Mouse (Mus musculus) c-Kit-positive CD71-negative TER-119-negative erythroid progenitor cells, embryonic 14.5 days (primary cell): ENCODE measurements around the gene Amigo2.

ENCODE experiments used
- DNase-seq: peaks from one replicate; pipeline ENCODE4 v3.0.0-alpha.2; 2013; ENCODE audit warnings: low read depth

Gene Amigo2

DNA sequence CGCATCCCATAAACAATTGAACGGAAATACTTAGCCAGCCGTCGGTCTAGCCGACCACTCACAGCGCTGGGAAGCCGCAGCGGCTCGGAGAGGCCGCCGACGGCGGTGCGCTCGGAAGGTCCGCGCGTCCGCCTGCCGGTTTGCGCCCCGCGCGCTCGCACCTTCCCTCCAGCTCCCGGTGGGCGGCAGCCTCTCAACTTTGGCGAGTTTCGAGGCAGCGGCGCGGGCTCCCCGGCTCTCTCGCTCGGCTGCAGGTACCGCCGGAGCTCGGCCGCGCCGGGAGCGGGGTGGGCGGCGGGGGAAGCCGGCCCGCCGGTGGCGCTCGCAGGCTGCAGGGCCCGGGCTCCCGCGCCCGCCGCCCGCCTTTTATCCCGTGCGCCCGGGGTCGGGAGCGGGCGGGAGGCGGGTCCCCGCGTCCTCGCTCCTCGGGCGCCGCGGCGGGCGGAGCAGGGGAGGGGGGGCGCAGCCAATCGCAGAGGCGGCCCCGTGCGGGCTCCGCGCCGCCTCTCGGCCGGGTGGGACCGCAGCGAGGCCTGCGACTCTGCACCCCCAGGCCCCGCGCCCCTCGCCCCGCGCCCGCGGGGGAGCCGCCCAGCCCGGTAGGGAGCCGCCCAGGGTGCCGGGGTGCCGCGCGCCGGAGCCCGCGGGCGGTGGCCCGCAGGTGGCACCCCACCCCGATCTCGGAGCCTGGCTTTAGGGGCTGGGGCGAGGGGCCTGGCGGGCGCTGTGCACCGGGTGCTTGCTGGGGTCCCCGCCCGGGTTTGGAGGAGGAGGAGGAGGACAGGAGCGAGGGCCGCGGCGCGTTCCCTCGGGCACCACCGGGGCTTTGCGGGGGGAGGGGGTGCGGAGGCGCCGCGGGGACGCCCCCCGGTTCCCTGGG, at the start of gene Amigo2, which contains the start of gene Pced1b:
Gene Amigo2 (minus strand): TSS at position 377 of the 880 bp plus-strand sequence.
Gene Pced1b (plus strand): TSS at position 197 of the 880 bp plus-strand sequence.
- DNase-seq = no peak

DNA sequence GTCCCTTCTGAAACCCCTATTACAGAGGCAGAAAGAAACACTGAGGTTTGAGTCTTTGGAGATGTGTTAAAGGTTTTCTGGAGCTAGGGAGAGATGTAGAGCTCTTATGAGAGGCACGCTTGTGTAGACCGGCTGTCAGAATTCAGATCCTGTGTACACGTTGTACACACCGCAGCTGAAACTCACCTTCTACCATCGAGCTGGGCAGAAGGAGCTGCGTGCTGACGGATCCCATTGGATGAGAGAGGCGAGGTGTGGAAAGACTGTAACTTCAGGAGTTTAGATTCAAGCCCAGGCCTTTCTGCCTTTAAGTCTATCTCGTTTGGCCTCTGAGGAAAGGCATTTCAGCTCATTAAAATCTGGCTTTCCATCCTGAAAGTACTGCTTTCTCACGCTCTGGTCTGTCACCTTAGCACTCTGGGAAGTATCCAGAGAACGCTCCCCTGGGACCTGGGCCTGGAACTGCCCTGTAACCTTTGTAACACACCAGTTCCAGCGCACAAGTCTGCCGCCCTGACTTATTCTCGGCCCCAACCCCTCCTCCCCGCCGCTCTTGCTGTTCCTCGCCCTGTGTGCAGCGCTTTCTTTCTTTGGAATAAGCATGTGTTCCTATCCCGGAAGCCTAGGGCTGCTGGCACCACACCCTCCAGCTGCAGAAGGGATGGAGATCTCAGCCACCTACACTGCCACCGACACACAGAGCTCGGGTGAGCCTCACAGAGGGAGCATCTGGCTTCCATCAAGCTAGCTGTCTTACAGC, 44.4 kb upstream of the Amigo2 start:
- DNase-seq = no peak

DNA sequence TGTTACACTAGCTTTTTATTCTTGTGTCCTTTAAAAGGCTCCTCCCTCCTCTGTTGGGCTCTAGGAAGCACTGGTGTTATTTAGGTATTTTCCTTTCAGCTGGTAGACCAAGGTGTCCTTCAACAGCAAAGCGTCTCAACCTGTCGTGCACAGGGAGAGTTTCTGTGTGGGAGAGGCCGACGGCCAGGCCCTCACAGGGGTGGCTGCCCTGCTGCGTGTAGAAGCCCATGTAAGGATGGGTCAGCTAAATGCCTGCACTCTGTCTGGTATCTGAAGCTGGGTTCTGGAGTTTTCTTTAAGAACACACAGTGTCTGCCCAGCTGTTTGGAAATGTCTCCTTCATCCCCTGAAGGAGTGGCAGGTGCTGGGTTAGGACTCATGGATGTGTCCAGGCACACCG, 43.3 kb upstream of the Amigo2 start:
- DNase-seq = no peak

DNA sequence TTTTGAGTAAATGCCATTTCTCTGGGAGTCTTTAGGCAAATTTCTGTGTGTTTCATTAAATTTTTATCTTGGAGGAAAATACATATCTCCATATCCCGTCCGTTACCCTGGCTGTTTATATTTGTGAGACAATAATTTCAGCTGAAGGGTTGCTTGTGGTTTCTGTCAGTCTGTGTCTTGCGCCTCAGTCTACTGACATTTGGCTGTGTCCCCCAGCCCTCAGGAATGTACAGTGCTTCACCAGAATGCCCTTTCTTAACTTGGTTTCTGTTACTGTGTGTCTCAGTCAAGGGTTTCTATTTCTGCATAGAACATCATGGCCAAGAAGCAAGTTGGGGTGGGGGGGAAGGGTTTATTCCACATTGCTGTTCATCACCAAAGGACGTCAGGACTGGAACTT, 42.1 kb upstream of the Amigo2 start:
- no peak for DNase-seq

DNA sequence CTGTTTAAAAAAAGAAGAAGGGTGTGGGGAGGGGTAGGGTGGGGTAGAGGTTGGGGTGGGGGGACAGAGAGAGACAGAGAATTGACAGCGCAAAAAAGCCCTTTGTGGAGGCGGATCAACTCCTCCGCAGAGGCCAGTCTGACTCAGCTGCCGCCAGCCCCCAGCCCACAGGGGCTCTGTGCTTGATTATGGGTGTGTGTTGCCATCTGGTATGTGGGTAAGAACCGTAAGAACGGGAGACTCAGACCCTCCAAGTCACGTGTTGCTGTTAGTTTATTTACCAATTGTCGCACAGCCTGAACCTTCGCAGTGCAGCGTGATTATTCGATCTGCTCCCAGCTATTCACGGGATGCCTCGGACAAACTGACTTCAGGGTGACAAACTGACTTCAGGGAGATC, 41.6 kb upstream of the Amigo2 start:
- no peak for DNase-seq

DNA sequence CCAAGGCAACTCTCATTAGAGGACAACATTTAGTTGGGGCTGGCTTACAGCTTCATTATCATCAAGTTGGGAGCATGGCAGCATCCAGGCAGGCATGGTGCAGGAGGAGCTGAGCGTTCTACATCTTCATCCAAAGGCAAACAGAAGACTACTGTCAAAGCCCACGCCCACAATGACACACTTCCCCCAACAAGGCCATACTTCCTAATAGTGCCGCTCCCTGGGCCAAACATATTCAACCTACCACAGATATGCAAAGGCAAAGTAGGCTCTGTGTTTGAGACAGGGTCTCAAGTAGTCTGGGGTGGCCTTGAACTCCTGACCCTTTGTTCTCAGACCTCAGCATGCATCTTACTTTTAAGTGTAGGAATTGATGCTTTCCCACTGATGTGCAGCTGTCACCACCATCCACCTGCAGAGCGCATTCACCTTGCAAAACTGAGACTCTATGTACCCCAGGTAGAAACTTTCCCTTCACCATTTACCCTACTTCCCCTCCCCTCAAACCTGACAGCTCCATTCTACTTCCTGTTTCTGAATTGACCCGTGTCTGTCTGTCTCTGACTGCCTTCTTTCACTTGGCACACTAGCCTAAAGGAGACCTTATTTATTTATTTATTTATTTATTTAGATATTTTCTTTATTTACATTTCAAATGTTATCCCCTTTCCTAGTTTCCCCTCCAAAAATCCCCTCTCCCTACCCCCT, 40.5 kb upstream of the Amigo2 start:
- DNase-seq = no peak

DNA sequence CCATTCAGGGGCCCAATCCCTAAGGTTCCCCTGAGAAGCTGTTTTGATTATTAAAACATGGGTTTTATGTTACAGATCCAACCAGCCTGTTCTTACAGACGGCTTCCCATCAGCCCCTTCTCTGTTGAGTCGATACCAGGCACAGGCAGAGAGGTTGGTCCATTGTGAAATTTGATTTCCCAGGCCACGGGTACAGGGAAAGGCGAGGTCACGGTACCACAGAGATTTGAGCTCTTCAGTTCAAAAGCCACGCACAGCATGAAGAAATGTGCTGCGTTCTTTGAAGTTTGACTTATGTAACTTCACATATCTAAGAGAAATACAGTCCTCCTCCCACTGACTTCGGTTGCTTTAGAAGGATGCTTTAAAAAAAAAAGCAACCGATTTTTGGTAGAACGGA, 39.6 kb upstream of the Amigo2 start:
- no peak for DNase-seq

DNA sequence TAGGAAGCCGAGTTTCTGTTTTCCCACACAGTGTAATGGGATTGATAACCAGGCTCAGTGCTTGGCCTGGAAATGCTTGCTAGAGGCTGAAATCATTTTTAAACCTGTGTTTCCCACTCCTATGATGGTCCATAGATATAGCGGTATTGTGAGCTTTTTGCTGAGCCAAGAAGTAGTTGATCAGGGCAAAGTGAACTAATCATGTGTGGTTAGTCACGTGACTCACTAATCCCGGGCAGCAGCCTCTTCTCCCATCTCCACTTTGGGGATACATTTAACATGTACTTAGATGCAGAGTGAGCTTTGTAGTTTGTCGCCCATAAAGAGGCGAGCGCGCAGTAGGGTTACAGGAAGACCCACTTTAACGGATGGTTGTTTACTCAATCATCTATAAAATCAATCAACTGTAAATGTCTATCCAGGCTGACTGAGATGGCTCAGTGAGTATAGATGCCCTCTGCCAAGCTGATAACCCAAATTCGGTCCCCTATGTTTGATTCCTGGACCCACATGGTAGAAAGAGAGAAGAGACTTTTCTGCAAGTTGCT, 38.7 kb upstream of the Amigo2 start:
- no peak for DNase-seq

DNA sequence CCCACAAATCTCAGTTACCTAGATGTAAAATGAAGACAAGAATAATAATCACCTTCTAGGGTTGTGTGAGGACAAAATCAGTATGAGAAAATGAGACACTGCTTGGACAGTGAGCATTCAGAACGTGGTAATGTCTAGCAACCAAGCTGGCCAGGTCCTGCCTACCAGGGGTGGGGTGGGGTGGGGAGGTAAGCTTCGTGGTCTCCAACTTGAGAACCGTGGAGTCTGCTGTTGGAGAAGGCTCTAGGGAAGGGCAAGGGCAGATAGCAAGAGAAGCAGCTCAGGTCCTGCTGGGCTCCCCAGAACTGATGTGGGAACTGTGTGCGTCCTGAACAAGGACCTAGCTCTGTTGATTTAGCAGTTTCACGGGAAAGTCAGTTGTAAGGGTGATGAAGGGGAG, 37.1 kb upstream of the Amigo2 start:
- DNase-seq = no peak

DNA sequence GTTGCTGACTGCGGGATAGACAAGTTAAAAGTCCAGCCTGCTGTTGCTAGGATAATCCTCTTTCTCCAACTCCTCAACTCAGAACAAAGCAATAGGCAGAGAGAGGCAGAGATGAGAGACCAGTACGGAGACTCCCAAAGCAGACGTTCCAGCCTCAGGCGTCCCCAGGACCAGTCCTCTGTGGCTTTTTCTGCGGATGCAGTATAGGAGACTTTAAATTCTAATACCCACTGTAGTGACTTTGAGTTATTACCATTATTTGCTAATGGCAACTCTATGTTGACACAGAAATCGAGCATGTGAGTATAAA, 35.4 kb upstream of the Amigo2 start:
- no peak for DNase-seq

DNA sequence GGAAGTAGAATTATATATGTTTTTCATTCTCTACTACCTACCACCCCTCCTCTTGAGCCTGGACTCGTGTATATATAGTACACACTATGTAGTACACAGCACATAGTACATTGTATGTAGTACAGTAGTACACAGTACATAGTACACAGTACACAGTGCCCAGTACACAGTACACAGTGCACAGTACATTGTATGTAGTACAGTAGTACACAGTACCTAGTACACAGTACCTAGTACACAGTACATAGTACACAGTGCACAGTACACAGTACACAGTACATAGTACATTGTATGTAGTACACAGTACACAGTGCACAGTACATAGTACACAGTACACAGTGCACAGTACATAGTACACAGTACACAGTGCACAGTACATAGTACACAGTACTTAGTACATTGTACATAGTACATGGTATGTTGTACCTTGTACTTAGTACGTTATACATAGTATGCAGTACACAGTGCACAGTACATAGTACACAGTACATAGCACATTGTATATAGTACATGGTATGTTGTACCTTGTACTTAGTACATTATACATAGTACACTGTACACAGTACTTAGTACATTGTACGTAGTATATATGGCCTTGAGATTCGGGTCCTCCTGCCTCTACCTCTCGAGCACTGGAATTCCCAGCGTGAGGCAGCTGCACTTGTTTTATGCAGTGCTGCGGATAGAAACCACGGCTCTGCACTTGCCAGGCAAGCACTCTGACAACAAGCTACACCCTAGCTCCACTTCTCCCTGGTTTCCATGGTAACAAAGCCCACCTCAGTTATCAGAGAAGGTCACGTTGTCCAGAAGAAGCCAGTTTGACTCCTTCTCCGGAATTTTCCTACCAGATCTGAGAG, 34.9 kb upstream of the Amigo2 start:
- no peak for DNase-seq

DNA sequence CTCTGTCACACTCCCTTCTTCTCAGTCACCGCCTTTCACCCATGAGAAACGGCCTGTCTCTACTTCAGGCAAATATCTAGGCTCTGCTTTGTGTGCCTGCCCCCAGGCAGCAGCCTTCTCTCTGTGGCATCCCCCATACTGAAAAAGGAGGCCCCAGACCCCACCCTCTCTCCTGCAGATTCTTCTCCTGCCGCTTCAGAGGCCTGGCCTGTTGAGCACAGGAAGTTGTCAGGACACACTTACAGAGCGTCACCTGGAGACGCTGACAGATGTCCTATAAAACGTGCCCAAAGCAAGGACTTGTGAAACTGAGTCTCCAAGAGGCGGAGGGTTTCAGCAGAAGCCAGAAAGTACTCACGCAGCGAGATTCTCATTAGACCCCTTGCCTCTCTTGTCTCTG, 33.7 kb upstream of the Amigo2 start:
- DNase-seq = no peak

DNA sequence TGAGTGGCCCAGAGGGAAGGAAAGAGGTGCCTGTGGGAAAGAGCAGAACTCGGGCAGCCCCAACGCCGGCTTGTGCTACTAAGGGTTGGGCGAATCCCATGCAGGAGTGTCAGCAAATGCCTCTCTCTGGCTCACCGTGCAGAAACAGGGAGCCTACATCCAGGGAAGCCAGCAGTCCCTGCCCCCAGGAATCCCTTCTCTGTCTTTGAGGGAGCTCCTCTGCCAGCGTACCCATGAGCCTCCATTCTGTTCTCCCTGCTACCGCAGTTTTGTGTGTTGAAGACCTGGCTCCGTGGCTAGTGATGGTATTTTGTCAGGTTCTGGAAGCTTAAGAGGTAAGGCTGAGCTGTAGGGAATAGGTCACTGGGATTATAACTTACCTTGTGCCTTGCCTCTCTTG, 33.0 kb upstream of the Amigo2 start:
- DNase-seq = no peak

DNA sequence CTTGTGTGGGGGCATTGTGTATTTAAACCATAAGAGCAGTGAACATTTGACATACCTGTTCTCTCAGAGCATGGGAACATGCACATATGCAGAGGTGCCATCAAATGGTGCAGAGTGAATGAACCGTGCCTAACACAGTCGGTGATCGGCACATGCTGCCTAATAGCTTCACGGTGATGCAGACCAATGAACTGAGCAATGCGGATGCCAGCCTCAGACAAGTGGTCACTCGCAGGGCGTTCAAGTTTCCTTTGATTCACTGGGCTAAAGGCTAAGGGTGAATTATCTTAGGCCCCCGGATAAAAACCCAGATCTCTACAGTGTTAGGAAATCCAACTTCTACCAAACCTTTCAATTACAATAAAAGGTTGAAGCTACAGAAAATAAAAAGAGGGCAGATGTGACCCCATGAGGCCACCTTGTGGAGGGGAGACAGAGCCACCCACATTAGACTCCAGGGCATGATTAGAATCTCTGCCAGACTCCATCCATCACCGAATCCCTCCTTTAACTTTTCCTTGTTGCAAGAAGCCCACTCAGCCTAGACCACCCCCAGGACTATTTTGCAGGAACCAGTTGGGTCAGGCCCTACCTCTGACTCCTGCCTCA, 31.4 kb upstream of the Amigo2 start:
- DNase-seq = no peak

DNA sequence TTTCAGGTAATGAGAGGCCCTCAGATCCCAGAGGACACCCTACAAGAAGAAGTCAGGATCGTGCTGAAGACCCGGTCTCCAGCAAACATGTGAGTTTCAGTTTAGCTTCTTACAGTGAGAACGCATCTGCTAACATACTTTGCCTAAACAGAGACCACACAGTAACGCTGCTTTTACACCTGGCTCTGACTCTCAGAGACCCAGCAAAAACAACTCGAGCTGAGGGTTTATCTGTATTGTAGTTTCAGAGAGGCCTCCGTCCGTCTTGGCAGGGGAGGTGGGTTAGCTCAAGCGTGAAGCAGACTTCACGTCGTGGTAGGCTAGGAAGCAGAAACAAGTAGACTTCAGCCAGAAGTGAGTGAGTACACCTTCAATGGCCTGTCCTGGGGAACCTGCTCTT, 30.2 kb upstream of the Amigo2 start:
- DNase-seq = no peak

DNA sequence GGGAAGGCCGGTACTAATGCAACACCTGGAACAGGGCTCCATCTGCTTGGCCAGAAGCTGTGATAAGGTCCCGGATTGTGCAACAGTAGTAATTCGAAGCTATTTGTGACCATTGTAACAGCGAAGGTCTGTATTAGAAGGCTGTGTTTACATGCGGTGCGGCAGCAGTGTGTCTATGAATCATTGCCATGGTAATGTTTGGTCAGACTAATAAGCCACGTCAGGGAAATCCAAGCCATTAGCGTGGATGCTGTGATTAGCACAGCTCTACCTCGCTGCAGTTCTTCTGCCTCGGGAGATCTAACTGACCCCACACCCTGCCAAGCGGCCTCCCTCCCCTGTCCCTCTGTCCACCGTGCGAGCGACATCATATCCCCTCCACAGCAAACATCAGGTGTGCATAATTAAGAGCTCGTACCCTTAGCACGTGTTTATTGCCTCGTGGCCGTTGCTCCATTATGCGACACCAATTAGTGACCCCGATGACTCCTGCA, 29.6 kb upstream of the Amigo2 start:
- DNase-seq = no peak

DNA sequence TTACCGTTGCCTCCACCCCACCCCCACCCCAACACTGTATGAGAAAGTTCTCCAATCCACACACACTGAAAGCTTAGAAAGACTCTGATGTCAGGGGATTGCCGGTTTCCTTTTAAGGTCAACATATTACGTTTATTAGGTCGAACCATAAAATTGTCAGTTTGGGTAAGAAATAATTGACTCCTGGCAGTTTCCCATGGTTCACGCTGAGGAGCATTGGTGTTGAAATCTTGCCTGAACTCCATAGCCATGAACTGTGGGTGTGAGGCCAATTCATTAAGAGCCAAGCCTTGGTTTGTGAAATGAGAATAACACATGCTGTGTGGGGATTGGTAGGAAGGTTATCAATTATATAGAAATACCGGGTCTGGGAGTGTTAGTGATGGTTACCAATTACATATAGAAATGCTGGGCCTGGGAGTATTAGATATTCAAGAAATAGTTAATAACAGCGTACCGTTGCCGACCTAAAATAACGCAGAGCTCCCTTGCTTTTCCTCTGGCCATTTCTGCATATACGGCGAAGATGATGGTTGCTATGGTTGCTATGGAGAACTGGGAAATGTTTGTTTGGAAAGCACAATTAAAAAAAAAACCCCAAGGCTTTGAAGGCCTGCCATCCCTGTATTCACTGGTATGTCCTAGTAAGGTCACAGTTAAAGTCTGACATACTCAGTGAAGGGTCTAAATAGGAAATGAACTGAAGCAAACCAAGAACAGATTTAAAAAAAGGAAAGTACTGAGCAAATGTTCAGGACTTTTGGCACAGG, 28.7 kb upstream of the Amigo2 start:
- no peak for DNase-seq

DNA sequence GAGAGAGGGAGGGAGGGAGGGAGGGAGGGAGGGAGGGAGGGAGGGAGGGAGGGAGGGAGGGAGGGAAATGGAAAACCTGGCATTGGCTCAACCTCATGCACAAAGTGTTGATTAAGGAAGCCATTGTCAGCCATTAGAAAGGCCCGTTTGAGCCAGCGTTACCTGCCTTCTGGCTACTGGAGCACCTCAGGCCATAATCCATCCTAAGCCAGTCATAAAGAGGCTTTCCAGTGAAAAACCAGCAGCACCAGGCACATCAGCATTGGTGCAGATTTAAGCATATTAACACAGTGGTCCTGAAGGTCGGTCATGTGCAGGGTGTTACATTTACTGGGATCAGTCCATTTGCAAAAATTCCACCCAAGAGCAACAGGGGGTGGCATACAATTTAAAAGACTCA, 25.7 kb upstream of the Amigo2 start:
- no peak for DNase-seq

DNA sequence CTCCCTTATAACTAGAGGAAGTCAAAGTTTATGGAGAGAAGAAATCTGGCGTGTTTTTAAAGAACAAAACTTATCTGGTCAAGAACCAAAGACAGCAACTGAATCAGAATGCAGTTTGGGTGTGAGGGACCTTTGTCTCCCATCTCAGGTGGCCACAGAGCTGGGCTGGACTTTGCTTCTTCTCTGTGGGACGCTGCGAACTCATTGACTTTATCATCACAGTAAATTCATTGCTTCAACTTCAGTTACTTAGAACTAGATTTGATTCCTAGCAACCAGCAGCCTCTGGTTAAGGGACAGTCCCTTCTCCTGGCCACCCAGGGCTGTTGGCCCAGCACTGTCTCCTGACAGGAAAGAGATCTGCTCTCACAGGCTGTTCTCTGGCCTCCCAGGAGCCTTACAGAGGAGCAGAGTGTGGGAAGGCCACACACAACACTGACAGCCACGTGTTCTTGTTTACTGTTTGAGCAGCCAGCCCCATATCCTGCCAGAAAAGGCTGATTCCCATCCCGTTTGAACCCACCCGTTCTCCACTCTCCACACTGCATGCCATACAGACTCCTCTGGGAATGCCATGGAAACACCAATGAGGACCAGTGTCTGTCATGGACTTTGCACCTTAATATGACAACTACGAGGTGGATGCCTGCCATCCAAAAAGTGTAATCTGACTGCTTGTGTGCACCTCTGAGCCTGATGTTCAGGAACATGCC, 25.1 kb upstream of the Amigo2 start:
- DNase-seq = no peak
